Mouse (Mus musculus): ENCODE data around the gene Nme1. TPM values are rescaled to one million over a fixed set of nuclear protein-coding genes. Genes with fewer than 3 reads are reported as not detected.
A peak's percentile ranks its signal among the peaks of the same experiment; 100 is the strongest.

Gene Nme1
- polyA plus RNA-seq (2012; ENCODE audit: insufficient read depth, insufficient read length, missing spikeins), result 14.4 and 23.0 TPM in 2 replicates

- H3K27ac ChIP-seq (ENCODE audit: insufficient read depth, low read depth, low read length), result peak within 1 kb of the TSS; percentile 42
- TF ChIP-seq CTCF (IDR thresholded peaks at IDR 0.05; ENCODE audit: low read depth, low read length) (peak; percentile 48), POLR2A (IDR thresholded peaks at IDR 0.05; ENCODE audit: borderline replicate concordance, low read depth, low read length) (no peak)
- H3K4me3 ChIP-seq (ENCODE audit: insufficient read depth, low read length), result peak within 1 kb of the TSS; percentile 80
- H3K4me1 ChIP-seq (ENCODE audit: control insufficient read depth, insufficient read depth, low read length), result peaks cover 24% of the 10 kb centered on the region
Measured at GRCm38 (mm10) chr11:93968005-93968847, at the start of gene Nme1, which contains the start of gene Gm20390. Nme1 (minus strand) TSS chr11:93968521. Gm20390 (minus strand) TSS chr11:93968293.

GRCm38 (mm10) chr11:94003346-94003745, 35.0 kb upstream of the Nme1 start:
- TF ChIP-seq POLR2A (IDR thresholded peaks at IDR 0.05; ENCODE audit: borderline replicate concordance, low read depth, low read length) (no peak), CTCF (IDR thresholded peaks at IDR 0.05; ENCODE audit: low read depth, low read length) (no peak)
- Histone ChIP-seq H3K4me1 (ENCODE audit: control insufficient read depth, insufficient read depth, low read length) (peaks cover 20% of the 10 kb centered on the region), H3K4me3 (ENCODE audit: insufficient read depth, low read length) (no peak overlapping the region), H3K27ac (ENCODE audit: insufficient read depth, low read depth, low read length) (no peak overlapping the region)

GRCm38 (mm10) chr11:93999276-93999675, 31.0 kb upstream of the Nme1 start:
- Histone ChIP-seq H3K27ac (ENCODE audit: insufficient read depth, low read depth, low read length) (no peak overlapping the region), H3K4me3 (ENCODE audit: insufficient read depth, low read length) (no peak overlapping the region), H3K4me1 (ENCODE audit: control insufficient read depth, insufficient read depth, low read length) (peaks cover 29% of the 10 kb centered on the region)
- TF ChIP-seq CTCF (IDR thresholded peaks at IDR 0.05; ENCODE audit: low read depth, low read length) (no peak), POLR2A (IDR thresholded peaks at IDR 0.05; ENCODE audit: borderline replicate concordance, low read depth, low read length) (no peak)

GRCm38 (mm10) chr11:93997141-93997775, 28.9 kb upstream of the Nme1 start:
- TF ChIP-seq CTCF (IDR thresholded peaks at IDR 0.05; ENCODE audit: low read depth, low read length) (no peak; the same call in 1 of the 2 replicates), POLR2A (IDR thresholded peaks at IDR 0.05; ENCODE audit: borderline replicate concordance, low read depth, low read length) (no peak)
- Histone ChIP-seq H3K4me1 (ENCODE audit: control insufficient read depth, insufficient read depth, low read length) (peaks cover 27% of the 10 kb centered on the region), H3K27ac (ENCODE audit: insufficient read depth, low read depth, low read length) (no peak overlapping the region), H3K4me3 (ENCODE audit: insufficient read depth, low read length) (peak overlapping the region; percentile 92)

GRCm38 (mm10) chr11:93996306-93997140, 28.2 kb upstream of the Nme1 start:
- no peak for TF ChIP-seq CTCF (IDR thresholded peaks at IDR 0.05; ENCODE audit: low read depth, low read length)
- no peak for TF ChIP-seq POLR2A (IDR thresholded peaks at IDR 0.05; ENCODE audit: borderline replicate concordance, low read depth, low read length)
- Histone ChIP-seq H3K4me3 (ENCODE audit: insufficient read depth, low read length) (peak overlapping the region; percentile 92), H3K27ac (ENCODE audit: insufficient read depth, low read depth, low read length) (peak overlapping the region; percentile 61), H3K4me1 (ENCODE audit: control insufficient read depth, insufficient read depth, low read length) (peaks cover 27% of the 10 kb centered on the region)

GRCm38 (mm10) chr11:93995720-93996305, 27.5 kb upstream of the Nme1 start, which contains the start of gene Spag9:
Spag9 (plus strand) TSS chr11:93996091.
- TF ChIP-seq CTCF (IDR thresholded peaks at IDR 0.05; ENCODE audit: low read depth, low read length), result no peak
- no peak for TF ChIP-seq POLR2A (IDR thresholded peaks at IDR 0.05; ENCODE audit: borderline replicate concordance, low read depth, low read length)

GRCm38 (mm10) chr11:93995111-93995719, 26.9 kb upstream of the Nme1 start:
- Histone ChIP-seq H3K4me3 (ENCODE audit: insufficient read depth, low read length) (peak overlapping the region; percentile 63), H3K4me1 (ENCODE audit: control insufficient read depth, insufficient read depth, low read length) (peaks cover 27% of the 10 kb centered on the region), H3K27ac (ENCODE audit: insufficient read depth, low read depth, low read length) (peak overlapping the region; percentile 93)
- TF ChIP-seq CTCF (IDR thresholded peaks at IDR 0.05; ENCODE audit: low read depth, low read length), result no peak
- TF ChIP-seq POLR2A (IDR thresholded peaks at IDR 0.05; ENCODE audit: borderline replicate concordance, low read depth, low read length), result no peak

More at GRCm38 (mm10) chr11:93995720-93996305, 27.5 kb upstream of the Nme1 start, which contains the start of gene Spag9:
- Histone ChIP-seq H3K27ac (ENCODE audit: insufficient read depth, low read depth, low read length) (peak within 1 kb of the TSS; percentile 93), H3K4me3 (ENCODE audit: insufficient read depth, low read length) (peak within 1 kb of the TSS; percentile 92), H3K4me1 (ENCODE audit: control insufficient read depth, insufficient read depth, low read length) (peaks cover 27% of the 10 kb centered on the region)

- TF ChIP-seq CTCF (IDR thresholded peaks at IDR 0.05; ENCODE audit: low read depth, low read length) (no peak), POLR2A (IDR thresholded peaks at IDR 0.05; ENCODE audit: borderline replicate concordance, low read depth, low read length) (no peak)
- peaks cover 25% of the 10 kb centered on the region for H3K4me1 ChIP-seq (ENCODE audit: control insufficient read depth, insufficient read depth, low read length)
- peak overlapping the region; percentile 86 for H3K27ac ChIP-seq (ENCODE audit: insufficient read depth, low read depth, low read length)
- H3K4me3 ChIP-seq (ENCODE audit: insufficient read depth, low read length), result peak overlapping the region; percentile 40
Measured at GRCm38 (mm10) chr11:93994531-93994930, 26.2 kb upstream of the Nme1 start.
